In genomic region chr11:68070086-68070485, GRCm38 (mm10) we compare ENCODE assay signal across 28 mouse cellular contexts.
"Had no signal": no experiment of that assay in that cellular context is flagged by ENCODE, and none has a peak within 500 bp of the region (broad histone marks: within the 10 kb centered on the region; RNA-seq: fewer than 3 reads in every experiment).

No protein-coding gene starts in this region.

- H3K36me3 ChIP-seq: embryonic facial prominence, embryonic 10.5 days; embryonic facial prominence, embryonic 12.5 days; embryonic facial prominence, embryonic 13.5 days; embryonic facial prominence, embryonic 15.5 days; forebrain, embryonic 10.5 days; forebrain, embryonic 12.5 days; forebrain, embryonic 15.5 days had no signal

- H3K4me2 ChIP-seq: embryonic facial prominence, embryonic 12.5 days; embryonic facial prominence, embryonic 13.5 days; embryonic facial prominence, embryonic 15.5 days; forebrain, embryonic 12.5 days; forebrain, embryonic 13.5 days; forebrain, embryonic 15.5 days had no signal

- H3K27me3 ChIP-seq: embryonic facial prominence, embryonic 12.5 days; forebrain, embryonic 13.5 days; forebrain, embryonic 15.5 days had no signal

- H3K27ac ChIP-seq: embryonic facial prominence, embryonic 10.5 days; embryonic facial prominence, embryonic 12.5 days; embryonic facial prominence, embryonic 13.5 days; embryonic facial prominence, embryonic 15.5 days; forebrain, embryonic 10.5 days; forebrain, embryonic 12.5 days; forebrain, embryonic 13.5 days; forebrain, embryonic 15.5 days; gastrocnemius, adult 2 months; heart, adult 2 months had no signal

- H3K4me3 ChIP-seq: embryonic facial prominence, embryonic 10.5 days; embryonic facial prominence, embryonic 12.5 days; embryonic facial prominence, embryonic 13.5 days; embryonic facial prominence, embryonic 15.5 days; erythroblast, embryonic 14.5 days; forebrain, embryonic 10.5 days; forebrain, embryonic 12.5 days; forebrain, embryonic 13.5 days; forebrain, embryonic 15.5 days; gastrocnemius, adult 2 months; heart, adult 2 months had no signal

- ATAC-seq: forebrain, embryonic 13.5 days; forebrain, embryonic 14.5 days; forebrain, embryonic 15.5 days; forebrain, embryonic 16.5 days; forebrain, postnatal 0 days had no signal

- H3K9me3 ChIP-seq: embryonic facial prominence, embryonic 10.5 days; embryonic facial prominence, embryonic 12.5 days; embryonic facial prominence, embryonic 13.5 days; embryonic facial prominence, embryonic 15.5 days; forebrain, embryonic 10.5 days; forebrain, embryonic 12.5 days; forebrain, embryonic 13.5 days; forebrain, embryonic 15.5 days had no signal

- DNase-seq: cerebellum, adult 8-10 months; cerebellum, adult 9-10 months; cerebellum, adult 9-11 months; cerebellum, postnatal 10 days; cerebellum, postnatal 14 days; cerebellum, postnatal 25 days; cerebellum, postnatal 36 days; embryo, embryonic 11 days; forebrain, postnatal 0 days; gastrocnemius, adult 2 months; gastrocnemius, postnatal 10 days; gastrocnemius, postnatal 14 days; gastrocnemius, postnatal 25 days; gastrocnemius, postnatal 36 days; heart, adult 11 months; heart, adult 18-20 months; heart, adult 2 months had no signal

- H3K9ac ChIP-seq: embryonic facial prominence, embryonic 12.5 days; embryonic facial prominence, embryonic 13.5 days; embryonic facial prominence, embryonic 15.5 days; forebrain, embryonic 12.5 days; forebrain, embryonic 13.5 days; forebrain, embryonic 15.5 days; forebrain, postnatal 0 days had no signal
